Mouse (Mus musculus): ENCODE results near the gene Tbl1x. TPM values are rescaled to one million over a fixed set of nuclear protein-coding genes. Genes with fewer than 3 reads are reported as not detected.

The Tbl1x gene
- total RNA-seq (2015): 52.2 and 57.8 TPM in 2 replicates
- 24.7 and 33.8 TPM in 2 replicates for total RNA-seq (2017)

- peak; percentile 54 for ATAC-seq (replicated peaks; ENCODE audit: poor library complexity)
These were observed at the start of gene Tbl1x for GRCm38 (mm10) chrX:77510371-77511300. Tbl1x (plus strand) TSS chrX:77511013.

GRCm38 (mm10) chrX:77469216-77469615, 41.6 kb upstream of the Tbl1x start:
- ATAC-seq (replicated peaks; ENCODE audit: poor library complexity): no peak

GRCm38 (mm10) chrX:77472858-77473257, 38.0 kb upstream of the Tbl1x start:
- ATAC-seq (replicated peaks; ENCODE audit: poor library complexity): no peak

- ATAC-seq (replicated peaks; ENCODE audit: poor library complexity): no peak
These were observed 37.3 kb upstream of the Tbl1x start for GRCm38 (mm10) chrX:77473511-77473910.

GRCm38 (mm10) chrX:77474551-77474950, 36.3 kb upstream of the Tbl1x start:
- no peak for ATAC-seq (replicated peaks; ENCODE audit: poor library complexity)

- no peak for ATAC-seq (replicated peaks; ENCODE audit: poor library complexity)
These were observed 33.3 kb upstream of the Tbl1x start for GRCm38 (mm10) chrX:77477526-77477925.

GRCm38 (mm10) chrX:77487922-77488799, 22.7 kb upstream of the Tbl1x start:
- ATAC-seq (replicated peaks; ENCODE audit: poor library complexity): no peak

GRCm38 (mm10) chrX:77490127-77490526, 20.7 kb upstream of the Tbl1x start:
- no peak for ATAC-seq (replicated peaks; ENCODE audit: poor library complexity)

- peak; percentile 70 for ATAC-seq (replicated peaks; ENCODE audit: poor library complexity)
These were observed 1.7 kb upstream of the Tbl1x start for GRCm38 (mm10) chrX:77509149-77509548.

- no peak; the same call in 1 of the 2 replicates for ATAC-seq (replicated peaks; ENCODE audit: poor library complexity)
These were observed 1.0 kb upstream of the Tbl1x start for GRCm38 (mm10) chrX:77509776-77510175.

GRCm38 (mm10) chrX:77511301-77511993, 634 bp downstream of the Tbl1x start:
- ATAC-seq (replicated peaks; ENCODE audit: poor library complexity): peak; percentile 15; the same call in 1 of the 2 replicates

GRCm38 (mm10) chrX:77511994-77512485, 1.2 kb downstream of the Tbl1x start:
- ATAC-seq (replicated peaks; ENCODE audit: poor library complexity): no peak

- ATAC-seq (replicated peaks; ENCODE audit: poor library complexity): peak; percentile 24; the same call in 1 of the 2 replicates
These were observed 6.7 kb downstream of the Tbl1x start for GRCm38 (mm10) chrX:77517274-77518085.

- ATAC-seq (replicated peaks; ENCODE audit: poor library complexity): no peak
These were observed 8.1 kb downstream of the Tbl1x start for GRCm38 (mm10) chrX:77518929-77519328.

- ATAC-seq (replicated peaks; ENCODE audit: poor library complexity): no peak
These were observed 12.1 kb downstream of the Tbl1x start for GRCm38 (mm10) chrX:77522842-77523375.

- no peak for ATAC-seq (replicated peaks; ENCODE audit: poor library complexity)
These were observed 14.4 kb downstream of the Tbl1x start for GRCm38 (mm10) chrX:77525179-77525578.

- ATAC-seq (replicated peaks; ENCODE audit: poor library complexity): no peak
These were observed 17.6 kb downstream of the Tbl1x start for GRCm38 (mm10) chrX:77528401-77528800.

GRCm38 (mm10) chrX:77530997-77531396, 20.2 kb downstream of the Tbl1x start:
- peak; percentile 80 for ATAC-seq (replicated peaks; ENCODE audit: poor library complexity)

- peak; percentile 88 for ATAC-seq (replicated peaks; ENCODE audit: poor library complexity)
These were observed 23.1 kb downstream of the Tbl1x start for GRCm38 (mm10) chrX:77533922-77534321.

Measured in megakaryocyte progenitor cell, adult 5-6 weeks (primary cell).